Mouse (Mus musculus): ENCODE results near the gene Apoc3. TPM values are rescaled to one million over a fixed set of nuclear protein-coding genes. Genes with fewer than 3 reads are reported as not detected.

Apoc3 gene
- total and polyA plus RNA-seq, 3 experiments: 0.33 TPM; not detected in 2

GRCm38 (mm10) chr9:46192642-46193041 lies 42.8 kb downstream of the Apoc3 start:
- H3K36me3 ChIP-seq (replicated peaks): peaks cover 78% of the 10 kb centered on the region
- TF ChIP-seq GATA2 (IDR thresholded peaks at IDR 0.05; ENCODE audit: borderline replicate concordance, low read depth, low read length): no peak
- no peak for TF ChIP-seq POLR2AphosphoS5 (IDR thresholded peaks at IDR 0.05; ENCODE audit: insufficient replicate concordance, low read depth, low read length)
- no peak for TF ChIP-seq GATA1 (IDR thresholded peaks at IDR 0.05; ENCODE audit: borderline replicate concordance, low read length)
- TF ChIP-seq CTCF (IDR thresholded peaks at IDR 0.05; ENCODE audit: low read depth, low read length): no peak
- no peak for TF ChIP-seq TAL1 (conservative IDR thresholded peaks at IDR 0.05; ENCODE audit: low read depth, low read length)
- H3K4me3 ChIP-seq (ENCODE audit: low read depth, low read length): no peak overlapping the region
- DNase-seq (ENCODE audit: low spot score) (no peak), ATAC-seq (ENCODE audit: extremely low read depth, insufficient number of reproducible peaks, low FRiP score, poor library complexity, severe bottlenecking) (no peak)
- H3K4me1 ChIP-seq (ENCODE audit: insufficient read depth, low read depth, low read length): peaks cover 23% of the 10 kb centered on the region
- no peaks in the 10 kb centered on the region for H3K9me3 ChIP-seq (replicated peaks)
- H3K27me3 ChIP-seq (ENCODE audit: insufficient read depth, low read length): no peaks in the 10 kb centered on the region

- H3K9me3 ChIP-seq (replicated peaks): no peaks in the 10 kb centered on the region
- no peaks in the 10 kb centered on the region for H3K27me3 ChIP-seq (ENCODE audit: insufficient read depth, low read length)
- no peak for DNase-seq (ENCODE audit: low spot score)
- TF ChIP-seq TAL1 (conservative IDR thresholded peaks at IDR 0.05; ENCODE audit: low read depth, low read length) (no peak), POLR2AphosphoS5 (IDR thresholded peaks at IDR 0.05; ENCODE audit: insufficient replicate concordance, low read depth, low read length) (no peak), GATA2 (IDR thresholded peaks at IDR 0.05; ENCODE audit: borderline replicate concordance, low read depth, low read length) (no peak), GATA1 (IDR thresholded peaks at IDR 0.05; ENCODE audit: borderline replicate concordance, low read length) (no peak), CTCF (IDR thresholded peaks at IDR 0.05; ENCODE audit: low read depth, low read length) (no peak)
- H3K36me3 ChIP-seq (replicated peaks): peaks cover 78% of the 10 kb centered on the region
- no peak for ATAC-seq (ENCODE audit: extremely low read depth, insufficient number of reproducible peaks, low FRiP score, poor library complexity, severe bottlenecking)
- H3K4me1 ChIP-seq (ENCODE audit: insufficient read depth, low read depth, low read length): peaks cover 16% of the 10 kb centered on the region
- no peak overlapping the region for H3K4me3 ChIP-seq (ENCODE audit: low read depth, low read length)
Measured at GRCm38 (mm10) chr9:46191644-46192043, 43.8 kb downstream of the Apoc3 start.

GRCm38 (mm10) chr9:46191234-46191633 lies 44.2 kb downstream of the Apoc3 start:
- no peaks in the 10 kb centered on the region for H3K9me3 ChIP-seq (replicated peaks)
- DNase-seq (ENCODE audit: low spot score) (no peak), ATAC-seq (ENCODE audit: extremely low read depth, insufficient number of reproducible peaks, low FRiP score, poor library complexity, severe bottlenecking) (no peak)
- TF ChIP-seq CTCF (IDR thresholded peaks at IDR 0.05; ENCODE audit: low read depth, low read length) (no peak), TAL1 (conservative IDR thresholded peaks at IDR 0.05; ENCODE audit: low read depth, low read length) (no peak), POLR2AphosphoS5 (IDR thresholded peaks at IDR 0.05; ENCODE audit: insufficient replicate concordance, low read depth, low read length) (no peak), GATA2 (IDR thresholded peaks at IDR 0.05; ENCODE audit: borderline replicate concordance, low read depth, low read length) (no peak), GATA1 (IDR thresholded peaks at IDR 0.05; ENCODE audit: borderline replicate concordance, low read length) (no peak)
- peaks cover 76% of the 10 kb centered on the region for H3K36me3 ChIP-seq (replicated peaks)
- H3K4me1 ChIP-seq (ENCODE audit: insufficient read depth, low read depth, low read length): peaks cover 12% of the 10 kb centered on the region
- H3K27me3 ChIP-seq (ENCODE audit: insufficient read depth, low read length): no peaks in the 10 kb centered on the region
- H3K4me3 ChIP-seq (ENCODE audit: low read depth, low read length): no peak overlapping the region

GRCm38 (mm10) chr9:46189381-46189780 lies 46.1 kb downstream of the Apoc3 start:
- no peak for ATAC-seq (ENCODE audit: extremely low read depth, insufficient number of reproducible peaks, low FRiP score, poor library complexity, severe bottlenecking)
- Histone ChIP-seq H3K36me3 (replicated peaks) (peaks cover 76% of the 10 kb centered on the region), H3K9me3 (replicated peaks) (no peaks in the 10 kb centered on the region), H3K27me3 (ENCODE audit: insufficient read depth, low read length) (no peaks in the 10 kb centered on the region), H3K4me1 (ENCODE audit: insufficient read depth, low read depth, low read length) (peaks cover 14% of the 10 kb centered on the region), H3K4me3 (ENCODE audit: low read depth, low read length) (no peak overlapping the region)
- DNase-seq (ENCODE audit: low spot score): no peak
- TF ChIP-seq GATA2 (IDR thresholded peaks at IDR 0.05; ENCODE audit: borderline replicate concordance, low read depth, low read length): no peak
- no peak for TF ChIP-seq CTCF (IDR thresholded peaks at IDR 0.05; ENCODE audit: low read depth, low read length)
- no peak for TF ChIP-seq POLR2AphosphoS5 (IDR thresholded peaks at IDR 0.05; ENCODE audit: insufficient replicate concordance, low read depth, low read length)
- no peak for TF ChIP-seq GATA1 (IDR thresholded peaks at IDR 0.05; ENCODE audit: borderline replicate concordance, low read length)

- Histone ChIP-seq H3K4me3 (ENCODE audit: low read depth, low read length) (no peak overlapping the region), H3K9me3 (replicated peaks) (no peaks in the 10 kb centered on the region), H3K4me1 (ENCODE audit: insufficient read depth, low read depth, low read length) (peaks cover 14% of the 10 kb centered on the region), H3K36me3 (replicated peaks) (peaks cover 76% of the 10 kb centered on the region), H3K27me3 (ENCODE audit: insufficient read depth, low read length) (no peaks in the 10 kb centered on the region)
- ATAC-seq (ENCODE audit: extremely low read depth, insufficient number of reproducible peaks, low FRiP score, poor library complexity, severe bottlenecking) (no peak), DNase-seq (ENCODE audit: low spot score) (no peak)
- no peak for TF ChIP-seq POLR2AphosphoS5 (IDR thresholded peaks at IDR 0.05; ENCODE audit: insufficient replicate concordance, low read depth, low read length)
- no peak for TF ChIP-seq GATA2 (IDR thresholded peaks at IDR 0.05; ENCODE audit: borderline replicate concordance, low read depth, low read length)
- no peak for TF ChIP-seq GATA1 (IDR thresholded peaks at IDR 0.05; ENCODE audit: borderline replicate concordance, low read length)
- no peak for TF ChIP-seq CTCF (IDR thresholded peaks at IDR 0.05; ENCODE audit: low read depth, low read length)
- no peak for TF ChIP-seq TAL1 (conservative IDR thresholded peaks at IDR 0.05; ENCODE audit: low read depth, low read length)
Measured at GRCm38 (mm10) chr9:46188956-46189355, 46.5 kb downstream of the Apoc3 start.

- DNase-seq (ENCODE audit: low spot score) (no peak), ATAC-seq (ENCODE audit: extremely low read depth, insufficient number of reproducible peaks, low FRiP score, poor library complexity, severe bottlenecking) (no peak)
- TF ChIP-seq POLR2AphosphoS5 (IDR thresholded peaks at IDR 0.05; ENCODE audit: insufficient replicate concordance, low read depth, low read length): no peak
- TF ChIP-seq CTCF (IDR thresholded peaks at IDR 0.05; ENCODE audit: low read depth, low read length): no peak
- TF ChIP-seq GATA2 (IDR thresholded peaks at IDR 0.05; ENCODE audit: borderline replicate concordance, low read depth, low read length): no peak
- TF ChIP-seq GATA1 (IDR thresholded peaks at IDR 0.05; ENCODE audit: borderline replicate concordance, low read length): no peak
- TF ChIP-seq TAL1 (conservative IDR thresholded peaks at IDR 0.05; ENCODE audit: low read depth, low read length): no peak
- Histone ChIP-seq H3K4me1 (ENCODE audit: insufficient read depth, low read depth, low read length) (peaks cover 14% of the 10 kb centered on the region), H3K27me3 (ENCODE audit: insufficient read depth, low read length) (no peaks in the 10 kb centered on the region), H3K4me3 (ENCODE audit: low read depth, low read length) (no peak overlapping the region), H3K9me3 (replicated peaks) (no peaks in the 10 kb centered on the region), H3K36me3 (replicated peaks) (peaks cover 75% of the 10 kb centered on the region)
Measured at GRCm38 (mm10) chr9:46188370-46188769, 47.1 kb downstream of the Apoc3 start.

Data from G1E (cell line).